Mouse (Mus musculus): ENCODE measurements around the gene Rhebl1.

Gene Rhebl1

DNA sequence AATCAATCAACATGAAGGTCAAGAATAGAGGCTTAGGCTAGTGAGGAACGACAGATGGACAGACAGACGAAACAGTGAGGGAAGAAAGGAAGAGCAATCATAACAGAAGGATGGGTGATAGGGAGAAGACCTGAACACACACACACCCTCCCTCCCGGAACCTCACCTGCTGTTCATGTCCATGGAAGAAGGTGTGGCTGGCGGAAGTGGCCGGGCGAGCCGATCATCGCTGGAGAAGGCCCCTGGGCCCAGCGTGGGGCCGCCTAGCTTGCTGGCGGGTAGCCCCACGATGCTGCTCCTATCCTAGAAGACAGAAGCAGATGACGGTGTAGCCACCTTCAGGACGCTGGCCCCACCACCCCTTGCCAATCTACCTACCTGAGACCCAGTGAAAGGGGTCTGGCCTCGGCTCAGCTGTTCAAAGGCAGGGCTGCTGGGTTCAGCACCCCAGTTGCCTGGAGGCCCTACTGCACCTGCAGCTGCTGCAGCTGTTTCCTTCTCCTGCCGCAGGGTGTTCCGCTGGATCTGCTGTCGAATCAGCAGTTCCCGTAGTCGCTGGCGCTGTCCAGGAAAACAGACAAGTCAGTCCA, 43.0 kb downstream of the Rhebl1 start:
- no peak for DNase-seq (ENCODE audit: low read depth, low spot score)

DNA sequence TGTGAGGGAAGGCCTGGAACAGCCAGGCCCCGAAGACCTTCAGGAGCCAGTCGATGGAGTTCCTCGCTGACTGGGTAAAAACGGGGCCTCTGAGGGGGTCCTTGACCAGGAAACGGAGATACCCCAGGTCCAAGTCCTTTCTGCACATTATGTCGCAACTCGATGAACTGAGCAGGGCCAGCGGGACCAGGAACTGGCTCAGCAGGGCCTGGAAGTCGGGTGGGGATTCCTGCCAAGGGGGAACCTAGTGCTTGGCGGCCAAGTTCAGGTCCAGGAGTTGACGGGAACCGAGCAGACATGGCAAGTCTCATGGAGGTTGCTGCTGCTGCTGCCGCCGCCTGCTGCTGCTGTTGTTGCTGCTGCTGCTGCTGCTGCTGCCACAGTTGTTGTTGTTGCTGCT, 43.7 kb downstream of the Rhebl1 start:
- peak; percentile 56 for DNase-seq (ENCODE audit: low read depth, low spot score)

GRCm38 (mm10) chr15:98849956-98850600, 44.3 kb downstream of the Rhebl1 start:
- no peak for DNase-seq (ENCODE audit: low read depth, low spot score)

- no peak for DNase-seq (ENCODE audit: low read depth, low spot score)
These were observed 45.2 kb downstream of the Rhebl1 start for GRCm38 (mm10) chr15:98849165-98849564.

DNA sequence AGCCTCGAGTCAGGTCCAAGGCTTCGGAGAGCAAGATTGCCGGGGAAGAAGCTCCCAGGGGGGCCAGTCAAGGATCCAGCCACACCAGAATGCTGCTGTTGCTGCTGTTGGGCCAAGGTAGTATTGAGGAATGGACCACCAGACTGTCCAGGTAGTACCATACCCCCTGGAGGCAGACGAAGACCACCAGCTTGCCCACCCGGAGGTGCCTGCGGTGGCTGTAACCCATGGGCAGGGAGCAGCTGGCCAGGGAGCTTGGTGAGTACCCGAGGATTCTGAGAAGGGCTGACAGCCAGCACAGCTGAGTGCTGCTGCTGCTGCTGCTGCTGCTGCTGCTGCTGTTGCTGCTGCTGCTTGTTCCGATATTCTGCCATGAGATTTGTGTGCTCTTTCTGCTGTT, 48.2 kb downstream of the Rhebl1 start:
- no peak for DNase-seq (ENCODE audit: low read depth, low spot score)

GRCm38 (mm10) chr15:98845149-98845548, 49.2 kb downstream of the Rhebl1 start:
- no peak for DNase-seq (ENCODE audit: low read depth, low spot score)

GRCm38 (mm10) chr15:98843595-98844223, 50.6 kb downstream of the Rhebl1 start:
- DNase-seq (ENCODE audit: low read depth, low spot score): no peak

DNA sequence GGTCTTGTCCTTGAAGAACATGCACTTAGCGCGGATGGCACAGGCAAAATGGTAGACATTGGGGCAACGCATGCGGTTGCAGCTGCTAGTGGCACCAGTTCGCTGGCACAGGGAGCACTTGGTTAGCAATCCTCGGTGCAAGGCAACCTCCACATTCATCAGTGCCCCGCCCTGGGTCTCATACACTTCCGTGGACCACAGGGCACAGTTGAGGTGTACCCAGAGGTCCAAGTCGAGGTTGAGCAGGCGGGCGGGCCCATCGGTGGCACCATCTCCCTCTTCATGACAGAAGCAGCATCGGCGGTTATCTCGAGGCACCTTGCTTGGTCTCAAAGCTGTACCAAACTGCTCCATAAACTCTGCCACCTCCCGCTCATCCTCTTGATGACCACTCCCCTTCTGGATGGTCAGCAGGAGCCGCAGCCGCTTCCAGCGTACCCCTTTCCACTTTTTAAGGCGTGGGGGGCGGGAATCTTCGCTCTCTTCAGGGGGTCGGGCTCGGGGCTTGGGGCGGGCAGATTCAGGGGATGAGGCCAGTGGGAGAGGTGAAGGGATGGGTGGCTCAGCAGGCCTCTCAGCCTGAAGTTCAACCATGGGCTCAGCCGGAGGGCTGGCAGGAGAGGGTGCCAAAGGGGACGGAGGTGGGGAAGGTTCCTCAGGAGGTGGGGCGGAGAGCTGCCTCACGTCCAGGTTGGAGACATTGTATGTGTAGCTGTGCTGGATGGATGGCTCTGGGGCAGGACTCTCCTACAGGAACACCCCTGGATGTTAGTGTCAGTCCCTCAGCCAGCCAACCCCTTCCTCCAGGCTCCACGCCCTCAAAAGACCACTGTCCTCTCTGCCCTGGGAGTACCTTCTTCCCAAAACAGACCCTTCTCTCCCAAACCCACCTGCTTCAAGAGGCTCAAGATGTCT, 54.4 kb downstream of the Rhebl1 start:
- DNase-seq (ENCODE audit: low read depth, low spot score): no peak

- no peak for DNase-seq (ENCODE audit: low read depth, low spot score)
These were observed 55.2 kb downstream of the Rhebl1 start for GRCm38 (mm10) chr15:98839161-98839560.

- DNase-seq (ENCODE audit: low read depth, low spot score): no peak
These were observed 56.6 kb downstream of the Rhebl1 start for GRCm38 (mm10) chr15:98837743-98838103.

GRCm38 (mm10) chr15:98837006-98837742, 57.2 kb downstream of the Rhebl1 start:
- no peak for DNase-seq (ENCODE audit: low read depth, low spot score)

- no peak for DNase-seq (ENCODE audit: low read depth, low spot score)
These were observed 59.0 kb downstream of the Rhebl1 start for GRCm38 (mm10) chr15:98835291-98835690.

DNA sequence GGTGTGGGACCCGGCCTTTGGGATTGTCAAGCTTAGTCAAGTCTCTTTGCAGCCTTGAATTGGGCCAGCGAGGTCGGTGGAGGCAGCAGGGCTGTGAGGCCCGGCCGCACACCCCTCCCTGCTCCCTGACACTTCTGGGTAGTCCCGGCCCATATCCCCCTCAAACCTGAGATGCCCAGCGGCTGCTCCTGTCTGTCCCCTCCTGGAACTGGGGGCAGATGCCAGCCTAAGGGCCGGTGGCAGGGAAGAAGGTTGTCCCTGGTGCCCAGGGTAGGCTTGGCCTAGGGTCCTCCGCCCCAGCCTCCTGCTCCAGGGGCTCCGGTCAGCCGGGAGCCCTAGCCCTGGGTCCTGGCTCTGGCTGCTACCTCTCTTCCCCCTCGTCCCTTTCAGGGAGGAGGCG, 60.3 kb downstream of the Rhebl1 start:
- no peak for DNase-seq (ENCODE audit: low read depth, low spot score)

- no peak for DNase-seq (ENCODE audit: low read depth, low spot score)
These were observed 61.1 kb downstream of the Rhebl1 start for GRCm38 (mm10) chr15:98833281-98833680.

DNA sequence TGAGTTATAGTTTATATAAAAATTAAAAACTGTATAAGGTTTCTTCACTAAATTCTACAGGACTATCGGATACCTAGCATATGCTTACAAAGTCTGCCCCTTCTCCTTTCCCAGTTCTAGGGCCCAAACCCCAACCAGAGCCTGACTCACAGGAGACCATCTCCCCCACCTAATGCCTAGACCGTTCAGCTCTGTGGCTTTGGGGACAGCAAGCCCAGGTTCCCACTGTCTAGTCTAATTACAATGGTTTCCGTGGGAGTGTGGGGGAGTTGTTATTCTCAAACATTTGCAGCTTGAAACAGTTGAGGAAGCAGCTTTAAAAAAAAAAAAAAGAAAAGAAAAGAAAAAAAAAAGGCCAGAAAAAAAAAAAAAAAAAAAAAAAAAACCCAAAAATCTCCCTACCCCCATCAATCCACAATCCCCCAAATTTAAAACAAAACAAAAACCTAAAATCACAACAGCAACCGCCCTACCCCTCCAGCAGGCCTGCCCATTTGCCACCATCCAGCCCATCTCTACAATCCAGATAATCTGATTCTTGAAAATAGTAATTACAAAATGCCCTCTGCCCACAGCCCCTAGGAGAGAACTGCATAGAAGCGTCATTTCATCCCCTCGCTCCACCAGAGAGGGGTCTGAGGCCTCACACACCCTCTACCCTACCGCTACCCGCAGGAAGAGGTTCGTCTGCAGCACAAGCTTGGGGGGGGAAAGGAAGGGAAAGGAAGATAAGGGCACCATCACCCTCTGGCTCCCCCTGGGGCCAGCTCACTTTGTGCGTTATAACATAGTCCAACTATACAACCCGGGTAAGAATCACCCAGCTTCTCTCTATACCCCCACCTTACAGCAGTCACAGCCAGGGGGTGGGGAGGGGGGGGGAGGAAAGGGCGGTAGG, 61.9 kb downstream of the Rhebl1 start:
- no peak for DNase-seq (ENCODE audit: low read depth, low spot score)

DNA sequence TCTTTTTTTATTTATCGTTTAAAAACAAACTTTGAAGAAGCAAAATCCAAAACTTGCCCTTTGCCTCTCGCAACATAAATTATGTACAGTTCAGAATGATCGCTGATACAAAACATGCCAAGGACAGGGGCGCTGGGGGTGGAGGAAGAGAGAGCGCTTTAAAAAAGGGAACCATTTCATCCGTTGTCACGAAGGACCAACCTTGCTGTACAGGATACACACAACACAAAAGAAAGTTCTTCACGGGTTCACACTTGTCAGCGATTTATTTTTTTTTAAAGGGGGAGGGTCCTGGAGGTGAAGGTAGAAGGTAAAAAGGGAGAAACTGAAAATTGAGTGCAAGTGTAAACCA, 62.7 kb downstream of the Rhebl1 start:
- no peak for DNase-seq (ENCODE audit: low read depth, low spot score)

DNA sequence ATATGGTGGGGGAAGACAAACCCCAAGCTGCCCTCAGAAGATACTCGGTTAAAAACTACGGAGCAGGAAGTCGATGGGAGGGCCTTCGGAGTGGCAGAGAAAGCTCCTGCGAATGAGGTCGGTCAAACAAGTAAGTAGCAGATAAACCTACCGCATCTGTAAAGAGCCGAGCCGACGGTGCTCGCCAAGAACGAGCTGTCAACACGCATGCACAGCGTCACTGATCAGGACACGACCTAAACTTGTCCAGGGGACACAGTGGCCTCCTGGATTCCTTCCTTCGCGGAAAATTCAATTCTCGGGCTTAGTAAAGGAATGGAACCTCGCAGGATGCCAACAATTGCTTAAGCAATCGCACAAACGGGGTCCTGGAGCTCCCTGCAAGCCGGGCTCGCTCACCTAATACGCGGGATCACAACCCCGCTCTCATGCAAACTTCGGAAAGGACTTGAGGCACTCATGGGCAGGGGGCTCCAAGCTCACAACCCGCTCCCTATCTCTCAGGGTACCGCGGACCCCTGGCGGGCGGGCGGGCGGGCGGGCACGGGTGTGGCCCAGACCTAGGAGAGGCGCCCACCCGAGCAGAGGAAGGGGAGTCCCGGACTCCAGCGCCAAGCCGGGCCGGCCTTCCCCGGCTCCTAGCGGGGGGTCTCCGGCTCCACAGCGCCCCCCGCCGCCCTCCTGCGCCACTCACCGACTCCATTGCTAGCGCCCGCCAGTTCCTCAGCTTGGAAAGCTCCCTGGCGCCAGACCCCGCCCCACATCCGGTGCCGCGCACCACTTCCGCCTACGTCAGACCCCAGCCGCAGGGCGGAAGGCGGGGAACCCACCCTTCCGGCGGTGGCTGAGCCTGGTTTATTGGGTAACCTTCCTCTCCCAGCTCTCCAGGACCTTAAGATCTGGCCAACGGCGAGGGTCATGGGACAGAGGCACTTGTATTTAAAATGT, 63.3 kb downstream of the Rhebl1 start, which contains the start of gene Prkag1:
Prkag1 (minus strand) TSS at position 786 of the 948 bp plus-strand sequence.
- peak; percentile 97 for DNase-seq (ENCODE audit: low read depth, low spot score)

Measured in brain, adult 2 months (tissue).